Mouse (Mus musculus): ENCODE measurements around the gene Gcsam. TPM values are rescaled to one million over a fixed set of nuclear protein-coding genes. Genes with fewer than 3 reads are reported as not detected.

Gene Gcsam
- total RNA-seq, 2 experiments from 2014 or later: not detected

DNA sequence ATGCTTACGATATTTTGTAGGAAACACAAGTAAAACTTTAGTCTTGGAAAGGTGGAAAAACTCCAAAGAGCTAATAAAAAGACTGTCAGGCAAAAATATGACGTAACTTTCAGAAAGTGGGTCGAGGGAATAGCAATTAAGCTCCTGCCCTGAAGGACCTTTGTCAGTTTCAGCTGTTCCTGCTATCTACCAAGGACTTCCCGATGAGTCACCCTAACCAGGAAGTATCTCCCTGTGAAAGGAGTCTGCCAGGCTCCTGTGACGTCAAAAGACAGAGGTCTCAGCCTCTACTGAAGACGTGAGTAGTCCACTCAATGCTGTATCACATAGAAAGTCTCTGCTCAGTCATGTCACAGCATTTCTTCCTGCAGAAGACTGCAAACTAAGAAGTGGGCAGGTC lies 34.2 kb downstream of the Gcsam start:
- no peak for DNase-seq (ENCODE audit: low spot score in 2 of 2)

DNA sequence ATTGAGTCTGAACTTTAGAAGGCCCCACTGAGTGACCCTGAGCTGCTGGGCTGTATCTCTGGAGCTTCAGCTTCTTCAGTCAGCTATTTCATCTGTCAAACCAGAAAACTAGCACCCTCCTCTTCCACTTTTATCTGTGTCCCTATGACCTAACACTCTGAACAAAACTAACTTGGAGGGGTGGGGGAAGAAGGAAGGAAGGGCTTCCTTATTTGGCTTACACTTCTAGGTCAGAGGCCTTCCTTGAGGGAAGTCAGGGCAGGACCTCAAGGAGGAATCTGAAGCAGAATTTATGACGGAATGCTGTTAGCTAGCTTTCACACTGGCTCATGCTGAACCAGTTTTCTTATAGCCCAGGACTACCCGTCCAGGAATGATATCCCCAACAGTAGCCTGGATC lies 41.3 kb downstream of the Gcsam start:
- DNase-seq (ENCODE audit: low spot score in 2 of 2): no peak

GRCm38 (mm10) chr16:45653009-45653933 lies 43.1 kb downstream of the Gcsam start:
- no peak for DNase-seq (ENCODE audit: low spot score in 2 of 2)

- no peak for DNase-seq (ENCODE audit: low spot score in 2 of 2)
These were observed 43.8 kb downstream of the Gcsam start, which contains the start of gene BC016579 for GRCm38 (mm10) chr16:45653934-45654332. Gene BC016579, minus strand, starts transcription at chr16:45654068.

GRCm38 (mm10) chr16:45654465-45654864 lies 44.3 kb downstream of the Gcsam start:
- DNase-seq (ENCODE audit: low spot score in 2 of 2): no peak

GRCm38 (mm10) chr16:45657574-45658159 lies 47.5 kb downstream of the Gcsam start:
- no peak for DNase-seq (ENCODE audit: low spot score in 2 of 2)

DNA sequence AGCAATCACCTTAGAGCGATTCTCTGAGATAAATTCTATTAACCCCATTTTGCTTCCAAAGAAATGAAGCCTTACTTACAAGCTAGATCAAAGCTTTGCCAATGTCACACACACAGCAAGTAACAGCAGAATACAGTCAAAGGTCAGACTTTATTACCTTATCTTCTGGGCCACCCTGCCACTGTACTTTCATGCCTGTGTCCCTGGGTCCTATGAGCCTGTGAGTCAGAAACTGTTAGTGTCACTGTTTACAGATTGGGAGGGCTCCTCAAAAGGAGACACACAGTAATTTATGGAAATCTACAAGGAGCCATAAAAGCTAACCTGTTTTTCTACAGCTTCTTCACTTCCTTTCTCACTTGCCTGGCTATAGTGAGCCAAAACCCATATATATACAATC lies 48.1 kb downstream of the Gcsam start:
- DNase-seq (ENCODE audit: low spot score in 2 of 2): no peak

DNA sequence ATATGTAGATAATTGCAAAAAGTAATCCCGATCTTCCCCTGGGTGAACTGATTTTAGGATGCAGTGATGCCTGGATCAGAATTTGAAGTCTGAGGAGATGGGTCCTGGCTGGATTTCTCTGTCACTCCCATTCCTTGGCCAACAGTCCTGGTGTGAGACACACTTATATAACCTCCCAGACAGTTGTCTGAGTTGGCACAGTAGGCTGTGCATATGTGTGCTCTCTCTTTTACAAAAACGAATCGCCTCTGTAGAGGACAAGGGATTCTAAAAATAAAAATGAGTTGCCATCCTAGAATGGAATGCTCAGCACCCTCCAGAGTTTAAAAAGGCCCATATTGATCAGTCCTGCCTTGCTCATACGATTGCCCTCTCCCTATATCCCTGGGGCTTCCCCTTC lies 49.4 kb downstream of the Gcsam start:
- no peak for DNase-seq (ENCODE audit: low spot score in 2 of 2)

- no peak for DNase-seq (ENCODE audit: low spot score in 2 of 2)
These were observed 52.2 kb downstream of the Gcsam start for GRCm38 (mm10) chr16:45662381-45662780.

- no peak for DNase-seq (ENCODE audit: low spot score in 2 of 2)
These were observed 56.0 kb downstream of the Gcsam start for GRCm38 (mm10) chr16:45666136-45666535.

DNA sequence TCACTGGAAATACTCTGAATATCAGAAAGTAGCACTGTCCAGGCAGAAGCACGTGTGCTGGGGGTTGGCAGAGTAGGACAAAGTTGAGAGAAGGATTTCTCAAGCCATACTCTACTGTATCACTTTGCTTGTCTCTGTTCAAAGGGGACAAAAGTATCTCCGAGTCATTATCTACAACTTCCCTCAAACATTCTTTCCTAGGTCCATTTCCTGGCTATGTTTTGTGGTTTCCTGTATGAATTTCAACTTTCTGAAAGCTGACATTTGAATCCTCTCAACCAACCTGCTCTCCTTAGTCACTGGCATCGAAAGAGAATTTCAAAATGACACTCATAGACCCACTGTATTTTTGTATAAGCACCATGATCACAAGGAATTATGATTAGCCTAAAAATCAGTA lies 58.0 kb downstream of the Gcsam start:
- no peak for DNase-seq (ENCODE audit: low spot score in 2 of 2)

DNA sequence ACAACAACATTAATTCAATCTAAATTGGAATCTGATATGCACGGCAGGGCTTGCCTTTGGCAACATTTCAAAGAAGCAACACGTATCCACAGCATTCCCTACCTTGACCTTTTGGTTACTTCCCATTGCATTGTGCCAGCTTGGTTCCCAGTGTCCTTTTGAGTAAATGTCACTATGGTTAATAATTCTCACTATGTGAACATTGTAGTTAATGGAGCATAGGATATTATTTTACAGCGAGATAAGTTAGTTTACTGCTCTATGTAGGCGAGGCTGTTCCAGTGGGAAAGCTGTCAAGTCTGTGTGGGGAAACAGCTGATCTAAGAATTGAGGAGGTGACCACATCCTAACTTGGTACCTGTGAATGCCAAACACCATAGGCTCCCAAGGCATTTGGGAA lies 59.8 kb downstream of the Gcsam start:
- DNase-seq (ENCODE audit: low spot score in 2 of 2): no peak

Other genes starting within 250 kb of the Gcsam start
- gene Cd200, start 201.3 kb upstream of the Gcsam start, total RNA-seq (2021): 100 to 1,000 TPM; 113 to 117 TPM
- gene Gm609, start 117.4 kb upstream of the Gcsam start, total RNA-seq (2021): under 1 TPM; 0.26 to 0.32 TPM
- not detected for gene Gm17783, start 78.3 kb upstream of the Gcsam start, total RNA-seq (2021)
- not detected for gene Slc9c1, start 75.1 kb upstream of the Gcsam start, total RNA-seq (2021)
- gene BC016579, start 43.7 kb downstream of the Gcsam start, total RNA-seq (2021): not detected
- 1 to 10 TPM in 1 of 2 experiments, under 1 TPM in 1; 0.91 to 2.4 TPM for gene Tmprss7, start 83.3 kb downstream of the Gcsam start, total RNA-seq (2021)
- 100 to 1,000 TPM; 287 to 317 TPM for gene Tagln3, start 114.2 kb downstream of the Gcsam start, total RNA-seq (2021)
- gene Abhd10, start 132.6 kb downstream of the Gcsam start, total RNA-seq (2021): 10 to 100 TPM; 20.0 TPM

All from layer of hippocampus, postnatal 14 days (tissue).